Mouse (Mus musculus): Measurements from ENCODE around the gene Prpf38b. TPM values are rescaled to one million over a fixed set of nuclear protein-coding genes. Genes with fewer than 3 reads are reported as not detected.
"Not testable (repeated sequence)": the region's sequence is repeated elsewhere in the genome, so short reads cannot be mapped to it uniquely, and the experiment has no call there.

Gene Prpf38b
- total RNA-seq, 2 experiments from 2014 or later = 16.7 to 19.3 TPM

- DNase-seq = peak; percentile 36 to 46
Measured at GRCm38 (mm10) chr3:108900681-108901080, 10.8 kb downstream of the Prpf38b start.

- peak in 1 of 2 experiments; percentile 65 for DNase-seq
Measured at GRCm38 (mm10) chr3:108900147-108900546, 11.4 kb downstream of the Prpf38b start.

DNA sequence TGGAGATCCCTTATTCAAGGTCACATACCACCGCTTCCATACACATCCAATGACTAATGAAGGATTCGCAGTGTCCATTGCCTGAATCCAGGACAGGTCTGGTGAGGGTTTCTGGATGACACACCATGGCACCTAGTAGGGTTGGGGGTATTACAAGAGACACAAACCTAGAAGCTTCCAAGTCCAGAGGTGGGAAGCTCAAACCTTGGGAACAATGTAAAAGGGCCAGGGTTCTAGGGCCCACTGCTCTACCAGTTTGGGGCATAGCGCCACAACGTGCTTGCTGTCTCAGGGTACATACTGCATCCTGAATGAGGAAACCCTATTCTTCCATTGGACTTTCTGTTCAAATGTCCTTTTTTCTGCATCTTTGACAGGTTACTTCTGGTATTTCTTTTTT, 12.9 kb downstream of the Prpf38b start:
- no peak for DNase-seq

- no peak for DNase-seq
Measured at GRCm38 (mm10) chr3:108892914-108893313, 18.6 kb downstream of the Prpf38b start.

- DNase-seq = no peak
Measured at GRCm38 (mm10) chr3:108892080-108892479, 19.4 kb downstream of the Prpf38b start.

DNA sequence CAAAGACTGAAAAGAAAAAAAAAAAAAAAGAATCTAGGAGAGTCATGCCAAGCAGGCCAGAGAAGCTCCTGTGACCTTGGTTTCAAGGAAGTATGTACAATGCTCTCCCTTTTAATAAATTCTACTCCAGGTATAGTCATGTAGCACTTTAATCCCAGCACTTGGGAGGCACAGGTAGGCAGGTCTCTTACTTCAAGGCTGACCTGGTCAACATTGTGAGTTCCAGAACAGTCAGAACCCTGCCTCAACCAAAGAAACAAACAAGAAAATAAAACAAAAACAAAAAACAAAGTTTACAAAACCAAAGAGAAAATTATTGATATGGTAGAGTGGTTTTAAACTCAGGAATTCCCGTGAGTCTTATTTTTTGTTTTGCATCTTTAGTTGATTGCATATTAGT, 21.6 kb downstream of the Prpf38b start, which contains the start of gene Fndc7:
Fndc7 (minus strand) TSS at position 101 of the 400 bp plus-strand sequence.
- DNase-seq = no peak

DNA sequence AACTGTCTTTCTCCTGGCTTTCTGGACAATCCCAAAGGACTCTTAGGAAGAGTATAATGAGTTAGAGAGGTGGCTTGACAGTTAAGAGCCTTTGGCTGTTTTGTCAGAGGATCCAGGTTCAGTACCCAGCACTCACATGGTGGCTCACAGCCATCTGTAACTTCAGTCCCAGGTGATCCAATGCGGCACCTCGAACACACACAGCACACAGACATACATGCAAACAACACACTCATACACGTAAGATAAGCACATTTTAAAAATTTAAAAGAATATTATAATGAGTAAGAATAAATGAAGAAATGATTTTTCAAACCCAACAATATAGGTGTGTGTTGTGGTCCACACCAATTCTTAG, 23.9 kb downstream of the Prpf38b start:
- no peak for DNase-seq

DNA sequence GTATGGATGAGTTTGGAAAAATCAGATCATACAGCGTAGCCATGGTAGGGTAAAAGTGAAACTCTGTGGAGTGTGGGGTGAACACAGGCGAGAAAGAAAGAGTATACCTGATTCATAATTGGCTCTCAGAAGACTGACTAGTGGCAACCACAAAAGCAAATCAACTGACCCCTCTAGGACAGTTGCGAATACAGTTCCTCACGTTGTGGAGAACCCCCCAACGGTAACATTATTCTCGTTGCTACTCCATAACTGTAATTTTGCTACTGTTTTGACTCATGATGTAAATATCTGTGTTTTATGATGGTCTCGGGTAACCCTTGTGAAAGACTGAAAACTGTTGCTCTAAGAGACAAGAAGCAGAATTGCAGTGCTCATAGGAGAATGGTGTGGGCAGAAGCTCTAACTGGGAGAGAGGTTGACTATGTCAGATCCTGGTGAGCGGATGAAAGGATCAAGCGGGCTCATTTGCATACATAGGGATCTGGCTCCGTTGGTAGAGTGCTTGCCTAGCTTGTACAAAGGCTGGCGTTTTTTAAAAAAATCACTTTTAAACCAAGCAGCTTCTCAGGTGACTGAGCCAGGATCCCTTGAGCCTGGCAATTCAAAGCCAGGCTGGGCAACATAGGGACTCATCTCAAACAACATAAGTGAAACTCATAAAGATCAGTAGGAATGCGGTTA, 24.5 kb downstream of the Prpf38b start:
- DNase-seq = no peak

DNA sequence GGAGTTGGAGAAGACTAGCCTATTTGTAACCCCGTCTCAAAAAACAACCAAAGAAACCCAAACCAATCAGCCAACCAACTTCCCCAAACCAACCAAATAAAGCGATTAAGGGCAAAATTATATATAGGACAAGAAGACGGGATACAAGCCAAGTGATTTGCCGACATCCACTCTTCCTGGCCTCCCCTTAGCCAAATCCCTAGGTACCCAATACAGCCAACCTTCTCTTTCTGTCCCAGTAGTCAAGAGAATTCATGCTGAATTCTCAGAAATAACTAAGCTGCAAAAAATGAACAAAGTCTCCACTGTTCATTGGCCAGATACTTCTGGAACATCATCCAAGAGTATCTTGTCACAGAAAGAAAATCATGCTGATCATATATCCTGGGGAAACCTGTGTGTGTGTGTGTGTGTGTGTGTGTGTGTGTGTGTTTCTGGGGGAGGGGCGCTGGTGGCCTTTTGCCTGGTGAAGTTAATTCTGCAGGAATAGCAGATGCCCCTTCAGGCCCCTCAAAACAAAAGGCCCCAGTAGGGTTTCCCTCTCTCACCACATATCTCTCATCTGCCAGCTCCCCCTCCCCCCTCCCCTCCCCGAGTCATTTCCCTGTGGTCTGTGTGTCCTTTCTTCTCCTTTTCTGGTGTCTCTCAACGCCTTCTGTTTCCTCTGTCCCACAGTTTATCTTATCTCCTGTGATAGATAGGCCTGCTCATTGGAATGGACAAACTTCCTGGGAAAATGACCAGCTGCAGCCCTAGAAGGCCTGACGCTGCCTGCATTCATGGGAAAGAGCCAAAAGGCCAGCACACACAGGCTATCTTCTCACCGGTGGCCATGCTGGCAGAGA, 25.6 kb downstream of the Prpf38b start:
- peak; percentile 55 to 74 for DNase-seq

DNA sequence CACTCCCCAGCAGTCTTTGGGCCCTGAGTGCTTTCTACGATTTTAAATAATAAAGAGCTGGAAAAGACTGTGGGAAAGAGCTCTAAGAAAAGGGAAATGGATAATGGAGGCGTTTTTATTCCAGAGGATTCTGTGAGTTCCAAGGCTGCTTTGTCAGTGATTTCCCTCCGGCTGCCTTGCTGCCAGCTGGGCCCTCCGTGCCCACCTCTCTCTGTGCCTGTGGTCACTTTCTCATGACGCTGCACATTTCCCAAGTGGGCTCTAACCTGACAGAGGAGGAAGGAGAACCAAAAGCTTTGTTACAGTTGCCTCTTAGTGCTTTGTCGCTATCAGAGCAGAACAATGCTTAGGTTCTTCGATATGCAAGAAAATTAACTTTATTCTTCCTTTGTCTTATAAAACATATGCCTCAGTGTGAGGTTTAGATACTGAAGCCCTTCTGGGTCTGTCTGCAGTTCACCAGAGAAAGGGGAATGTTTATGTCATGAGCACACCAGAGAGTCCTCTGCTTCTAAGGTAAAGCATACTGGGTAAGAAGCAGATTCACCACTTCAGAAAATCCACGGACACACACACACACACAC, 26.7 kb downstream of the Prpf38b start:
- DNase-seq = no peak

DNA sequence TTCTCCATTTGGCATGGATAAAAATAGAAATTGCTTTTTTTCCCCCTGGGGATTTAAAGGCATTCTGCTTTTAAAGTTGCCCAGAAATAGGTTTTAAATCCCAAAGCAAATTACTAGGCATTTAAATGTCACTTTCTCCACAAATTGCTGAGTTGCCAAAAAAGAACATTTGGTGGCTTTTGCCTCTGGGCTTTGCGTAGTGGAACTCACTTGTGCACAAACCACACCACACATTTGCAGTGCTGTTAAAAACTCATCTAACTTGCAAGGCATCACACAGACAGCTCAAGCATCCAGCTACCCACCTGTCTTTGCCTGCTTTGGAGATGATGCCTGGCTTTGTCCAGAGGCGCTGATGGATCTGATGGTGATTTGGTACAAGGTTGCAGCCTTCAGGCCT, 28.5 kb downstream of the Prpf38b start:
- no peak for DNase-seq

DNA sequence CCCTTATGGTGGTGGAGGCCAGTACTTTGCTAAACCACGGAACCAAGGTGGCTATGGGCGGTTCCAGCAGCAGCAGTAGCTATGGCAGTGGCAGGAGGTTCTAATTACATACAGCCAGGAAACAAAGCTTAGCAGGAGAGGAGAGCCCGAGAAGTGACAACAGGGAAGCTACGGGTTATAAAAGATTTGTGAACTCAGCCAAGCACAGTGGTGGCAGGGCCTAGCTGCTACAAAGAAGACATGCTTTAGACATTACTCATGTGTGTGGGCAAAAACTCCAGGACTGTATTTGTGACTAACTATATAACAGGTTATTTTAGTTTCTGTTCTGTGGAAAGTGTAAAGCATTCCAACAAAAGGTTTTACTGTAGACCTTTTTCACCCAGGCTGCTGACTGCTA, 29.7 kb downstream of the Prpf38b start:
- DNase-seq = not testable (repeated sequence)

DNA sequence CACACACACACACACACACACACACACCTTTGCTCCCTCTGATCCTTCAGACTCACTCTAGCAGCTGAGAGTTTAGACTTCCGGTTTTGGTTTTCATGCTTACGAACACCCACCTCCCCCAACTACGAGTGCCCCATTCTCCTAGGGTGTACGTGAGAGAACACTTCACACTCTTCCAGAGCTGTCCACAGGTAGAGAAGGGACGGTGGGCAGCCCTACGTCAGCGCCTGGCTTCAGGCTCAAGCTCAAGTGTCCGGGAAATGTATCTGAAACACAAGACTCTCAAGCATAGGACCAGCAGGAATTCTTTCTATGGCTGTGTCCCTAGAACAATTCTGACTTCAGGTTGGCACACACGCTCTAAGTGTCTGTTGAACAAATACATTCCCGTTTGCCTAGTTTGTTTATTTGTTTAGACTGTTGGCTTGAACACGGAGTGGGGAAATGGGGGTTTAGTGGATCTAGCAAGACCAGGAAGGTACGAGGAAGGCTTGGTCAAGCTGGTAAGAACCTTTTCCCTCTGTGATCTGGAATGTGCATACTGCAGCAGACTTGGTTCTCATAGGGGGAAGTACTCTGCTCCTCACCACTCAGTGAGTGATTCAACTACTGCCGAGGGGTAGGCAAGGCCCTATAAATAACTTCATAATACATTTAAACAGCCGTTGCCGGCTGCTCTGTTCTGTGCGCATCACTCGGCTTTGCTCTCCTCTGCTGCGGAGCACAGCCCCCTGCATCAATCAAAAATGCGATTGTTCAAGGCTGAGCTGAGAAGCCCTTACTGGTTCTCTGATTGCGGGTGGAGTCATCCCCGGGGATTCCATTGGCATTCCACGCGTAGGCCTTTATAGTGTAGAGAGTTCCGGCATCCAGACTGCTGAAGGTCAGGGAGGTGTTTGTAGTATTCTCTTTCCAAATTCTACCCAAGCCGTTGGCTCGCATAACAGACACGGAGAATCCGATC, 30.7 kb downstream of the Prpf38b start:
- peak in 1 of 2 experiments; percentile 27 for DNase-seq

DNA sequence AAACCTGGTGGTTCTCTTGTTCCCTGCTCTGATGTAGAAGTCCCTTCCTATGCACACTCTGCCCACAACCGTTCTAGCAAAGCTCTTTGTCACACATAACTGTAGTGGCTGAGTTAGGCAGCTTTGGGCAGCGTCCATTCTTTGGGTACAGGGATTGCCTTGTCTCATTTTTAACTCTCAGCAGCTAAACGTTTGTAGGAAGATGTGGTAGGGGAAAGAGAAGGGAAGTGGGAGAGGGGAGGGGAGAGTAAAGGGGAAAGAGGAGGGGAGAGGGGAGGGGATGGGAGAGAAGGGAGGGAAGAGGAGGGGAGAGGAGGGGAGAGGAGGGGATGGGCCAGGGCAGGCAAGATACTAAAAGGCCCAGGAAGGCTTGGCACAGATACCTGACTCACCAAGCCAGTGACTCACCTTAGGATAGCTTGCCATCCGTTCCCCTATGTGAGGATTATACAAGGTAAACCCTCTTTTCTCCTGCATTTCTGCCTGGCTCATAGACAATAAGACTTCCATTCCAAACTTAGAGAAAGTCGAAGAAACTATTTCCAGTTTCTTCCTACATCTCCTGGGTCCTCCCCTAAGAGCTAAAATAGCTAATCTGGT, 31.6 kb downstream of the Prpf38b start:
- DNase-seq = no peak

GRCm38 (mm10) chr3:108879129-108879528, 32.4 kb downstream of the Prpf38b start:
- DNase-seq = no peak

GRCm38 (mm10) chr3:108870631-108871030, 40.9 kb downstream of the Prpf38b start:
- no peak for DNase-seq

DNA sequence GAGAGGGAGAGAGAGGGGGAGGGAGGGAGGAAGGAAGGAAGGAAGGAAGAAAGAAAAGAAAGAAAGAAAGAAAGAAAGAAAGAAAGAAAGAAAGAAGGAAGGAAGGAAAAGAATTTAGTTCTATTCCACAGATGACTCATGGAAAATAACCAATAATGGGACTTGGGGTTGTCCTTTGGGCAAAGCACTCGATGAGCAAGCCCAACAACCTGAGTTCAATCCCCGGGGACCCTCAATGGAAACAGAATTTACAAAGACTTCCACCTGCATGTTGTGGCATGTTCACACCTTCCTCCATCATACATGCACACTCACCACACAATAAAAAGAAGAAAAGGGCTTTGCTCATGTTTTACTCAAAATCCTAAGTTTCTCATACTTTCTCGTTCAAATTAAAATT, 44.1 kb downstream of the Prpf38b start:
- no peak for DNase-seq

- peak in 1 of 2 experiments; percentile 30 for DNase-seq
Measured at GRCm38 (mm10) chr3:108865676-108866075, 45.9 kb downstream of the Prpf38b start.

GRCm38 (mm10) chr3:108865129-108865528, 46.4 kb downstream of the Prpf38b start:
- peak in 1 of 2 experiments; percentile 68 for DNase-seq

DNA sequence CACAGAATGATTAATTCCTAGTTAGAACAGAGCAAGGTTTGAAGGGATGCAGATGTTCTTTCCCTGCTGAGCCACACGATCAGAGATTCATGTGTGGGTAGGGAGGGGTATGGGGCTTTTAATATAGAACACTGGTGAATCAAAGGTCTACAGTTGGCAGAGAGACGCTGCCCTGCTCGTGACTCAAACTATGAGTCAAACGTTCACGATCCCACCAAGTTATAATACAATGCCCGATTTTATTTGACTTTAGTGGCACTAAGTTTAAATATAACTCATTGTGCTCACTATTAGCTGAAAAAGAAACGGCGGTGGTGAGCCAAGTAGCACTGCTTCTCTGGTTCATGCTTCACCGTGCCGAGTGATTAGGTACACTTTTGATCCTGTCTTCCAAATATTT, 48.4 kb downstream of the Prpf38b start:
- DNase-seq = no peak

DNA sequence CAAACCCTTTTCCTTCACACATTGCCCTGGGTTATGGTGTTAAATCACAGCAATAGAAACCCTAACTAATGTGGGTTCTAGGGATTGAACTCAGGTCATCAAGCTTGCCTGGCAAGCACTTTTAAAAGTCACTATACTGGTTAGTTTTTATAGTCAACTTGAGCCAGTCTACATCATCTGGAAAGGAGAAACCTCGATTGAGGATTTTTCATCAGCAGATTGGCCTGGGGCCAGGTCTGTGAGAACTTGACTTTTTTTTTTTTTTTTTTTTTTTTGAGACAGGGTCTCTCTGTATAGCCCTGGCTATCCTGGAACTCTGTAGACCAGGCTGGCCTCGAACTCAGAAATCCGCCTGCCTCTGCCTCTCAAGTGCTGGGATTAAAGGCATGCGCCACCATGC, 49.2 kb downstream of the Prpf38b start:
- not testable (repeated sequence) for DNase-seq
